Mouse (Mus musculus): ENCODE data around the gene Psmc1. TPM values are rescaled to one million over a fixed set of nuclear protein-coding genes. Genes with fewer than 3 reads are reported as not detected.

Gene Psmc1
- polyA plus RNA-seq, 1 experiment from 2014 or later, result 155 TPM

- Histone ChIP-seq H3K9ac (ENCODE audit: low read depth, low read length) (no peak overlapping the region), H3K4me3 (ENCODE audit: low read depth, low read length) (no peak overlapping the region), H3K27me3 (replicated peaks; ENCODE audit: control insufficient read depth, insufficient read depth, low read length) (no peaks in the 10 kb centered on the region), H3K27ac (ENCODE audit: low read depth, low read length) (no peak overlapping the region), H3K4me2 (replicated peaks; ENCODE audit: low read depth) (no peak overlapping the region), H3K4me1 (replicated peaks; ENCODE audit: control insufficient read depth, insufficient read depth, low read length) (peaks cover 4% of the 10 kb centered on the region; the same call in 1 of the 2 replicates), H3K9me3 (ENCODE audit: control insufficient read depth) (no peaks in the 10 kb centered on the region), H3K36me3 (ENCODE audit: control insufficient read depth, insufficient read depth) (peaks cover 3% of the 10 kb centered on the region; the same call in 1 of the 2 replicates)
- WGBS, result 61% methylated on average over 4 of the region's 4 CpGs
- TF ChIP-seq CTCF (IDR thresholded peaks at IDR 0.05; ENCODE audit: low read depth), result no peak
- ATAC-seq, result no peak
Observed at GRCm38 (mm10) chr12:100107436-100107835, 2.5 kb upstream of the Psmc1 start.

- H3K4me1 ChIP-seq (replicated peaks; ENCODE audit: control insufficient read depth, insufficient read depth, low read length), result peaks cover 4% of the 10 kb centered on the region; the same call in 1 of the 2 replicates
- H3K36me3 ChIP-seq (ENCODE audit: control insufficient read depth, insufficient read depth), result peaks cover 82% of the 10 kb centered on the region
- no peaks in the 10 kb centered on the region for H3K9me3 ChIP-seq (ENCODE audit: control insufficient read depth)
- TF ChIP-seq CTCF (IDR thresholded peaks at IDR 0.05; ENCODE audit: low read depth), result no peak
- H3K9ac ChIP-seq (ENCODE audit: low read depth, low read length), result no peak overlapping the region
- no peaks in the 10 kb centered on the region for H3K27me3 ChIP-seq (replicated peaks; ENCODE audit: control insufficient read depth, insufficient read depth, low read length)
- H3K4me3 ChIP-seq (ENCODE audit: low read depth, low read length), result no peak overlapping the region
- no peak overlapping the region for H3K27ac ChIP-seq (ENCODE audit: low read depth, low read length)
- no peak overlapping the region for H3K4me2 ChIP-seq (replicated peaks; ENCODE audit: low read depth)
- WGBS, result 81% methylated on average over 5 of the region's 5 CpGs
- 0 out of 2 replicates have a peak, but pooled peaks have one; percentile 29 for ATAC-seq
Observed at GRCm38 (mm10) chr12:100115982-100116381, 6.0 kb downstream of the Psmc1 start.

DNA sequence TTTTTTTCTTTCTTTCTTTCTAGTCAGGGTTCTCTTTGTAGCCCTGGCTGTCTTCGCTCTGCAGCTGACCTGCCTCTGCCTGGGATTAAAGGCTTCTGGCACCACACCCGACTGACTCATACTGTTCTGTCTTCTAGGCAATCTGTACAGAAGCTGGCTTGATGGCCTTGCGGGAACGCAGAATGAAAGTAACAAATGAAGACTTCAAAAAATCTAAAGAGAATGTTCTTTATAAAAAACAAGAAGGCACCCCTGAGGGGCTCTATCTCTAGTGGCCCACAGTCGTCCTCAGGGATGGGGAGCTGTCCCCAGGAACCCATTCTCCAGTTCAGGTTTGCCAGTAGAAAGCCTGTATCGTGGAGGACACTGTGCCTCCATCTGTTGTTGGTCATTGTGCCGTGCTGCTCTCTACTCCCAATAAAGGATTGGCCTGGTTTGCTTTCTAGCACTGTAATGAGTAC is 13.0 kb downstream of the Psmc1 start:
- no peak overlapping the region for H3K9ac ChIP-seq (ENCODE audit: low read depth, low read length)
- peaks cover 82% of the 10 kb centered on the region for H3K36me3 ChIP-seq (ENCODE audit: control insufficient read depth, insufficient read depth)
- ATAC-seq, result no peak
- TF ChIP-seq CTCF (IDR thresholded peaks at IDR 0.05; ENCODE audit: low read depth), result no peak
- H3K4me1 ChIP-seq (replicated peaks; ENCODE audit: control insufficient read depth, insufficient read depth, low read length), result no peaks in the 10 kb centered on the region
- no peaks in the 10 kb centered on the region for H3K27me3 ChIP-seq (replicated peaks; ENCODE audit: control insufficient read depth, insufficient read depth, low read length)
- no peaks in the 10 kb centered on the region for H3K9me3 ChIP-seq (ENCODE audit: control insufficient read depth)
- 72% methylated on average over 7 of the region's 7 CpGs for WGBS
- no peak overlapping the region for H3K4me3 ChIP-seq (ENCODE audit: low read depth, low read length)
- no peak overlapping the region; the same call in 1 of the 2 replicates for H3K27ac ChIP-seq (ENCODE audit: low read depth, low read length)
- no peak overlapping the region for H3K4me2 ChIP-seq (replicated peaks; ENCODE audit: low read depth)

DNA sequence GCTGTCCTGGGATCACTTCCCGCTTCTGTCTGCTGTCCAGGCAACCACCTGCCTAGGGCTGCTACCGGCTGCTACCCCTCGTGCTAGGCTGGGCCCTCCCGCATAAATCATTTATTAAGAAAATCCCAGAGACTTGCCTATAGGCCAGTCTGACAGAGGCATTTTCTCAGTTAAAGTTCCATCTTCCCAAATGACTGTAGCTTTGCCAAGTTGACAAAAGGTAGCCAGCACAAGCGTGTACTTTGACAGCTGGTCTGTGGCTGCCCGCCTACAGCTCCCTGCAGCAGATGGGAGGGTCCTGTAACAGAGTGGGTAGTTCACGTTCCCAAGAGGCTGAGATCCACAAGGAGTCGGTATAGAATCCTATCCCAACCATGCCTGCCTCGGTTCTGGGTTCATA is 13.5 kb downstream of the Psmc1 start:
- Histone ChIP-seq H3K4me3 (ENCODE audit: low read depth, low read length) (no peak overlapping the region), H3K9ac (ENCODE audit: low read depth, low read length) (no peak overlapping the region), H3K9me3 (ENCODE audit: control insufficient read depth) (no peaks in the 10 kb centered on the region), H3K36me3 (ENCODE audit: control insufficient read depth, insufficient read depth) (peaks cover 81% of the 10 kb centered on the region), H3K27ac (ENCODE audit: low read depth, low read length) (no peak overlapping the region), H3K27me3 (replicated peaks; ENCODE audit: control insufficient read depth, insufficient read depth, low read length) (no peaks in the 10 kb centered on the region), H3K4me1 (replicated peaks; ENCODE audit: control insufficient read depth, insufficient read depth, low read length) (0 out of 2 replicates have a peak, but pooled peaks cover under 1% of the 10 kb centered on the region), H3K4me2 (replicated peaks; ENCODE audit: low read depth) (no peak overlapping the region)
- no peak for TF ChIP-seq CTCF (IDR thresholded peaks at IDR 0.05; ENCODE audit: low read depth)
- ATAC-seq, result no peak
- 79% methylated on average over 9 of the region's 9 CpGs for WGBS

- H3K4me1 ChIP-seq (replicated peaks; ENCODE audit: control insufficient read depth, insufficient read depth, low read length), result 0 out of 2 replicates have a peak, but pooled peaks cover 2% of the 10 kb centered on the region
- H3K9me3 ChIP-seq (ENCODE audit: control insufficient read depth), result no peaks in the 10 kb centered on the region
- WGBS, result 78% methylated on average over 16 of the region's 16 CpGs
- H3K4me2 ChIP-seq (replicated peaks; ENCODE audit: low read depth), result no peak overlapping the region
- no peak overlapping the region for H3K4me3 ChIP-seq (ENCODE audit: low read depth, low read length)
- ATAC-seq, result no peak
- no peaks in the 10 kb centered on the region for H3K27me3 ChIP-seq (replicated peaks; ENCODE audit: control insufficient read depth, insufficient read depth, low read length)
- TF ChIP-seq CTCF (IDR thresholded peaks at IDR 0.05; ENCODE audit: low read depth), result peak; percentile 55
- peaks cover 79% of the 10 kb centered on the region for H3K36me3 ChIP-seq (ENCODE audit: control insufficient read depth, insufficient read depth)
- no peak overlapping the region for H3K9ac ChIP-seq (ENCODE audit: low read depth, low read length)
- no peak overlapping the region for H3K27ac ChIP-seq (ENCODE audit: low read depth, low read length)
Observed at GRCm38 (mm10) chr12:100124913-100125798, 15.2 kb downstream of the Psmc1 start.

All from intestine, postnatal 0 days (tissue).